Mouse (Mus musculus) intestine, embryonic 16.5 days (tissue): ENCODE results near the gene Mfsd6l. TPM values are rescaled to one million over a fixed set of nuclear protein-coding genes. Genes with fewer than 3 reads are reported as not detected.
A peak's percentile ranks its signal among the peaks of the same experiment; 100 is the strongest.

ENCODE experiments used
- ATAC-seq: fragments of 200-750 bp; cut with Nextera tagmentation; 2 replicates; pipeline ENCODE4 v1.8.0; 2017; ENCODE audit warnings: moderate TSS enrichment, moderate library complexity
- H3K27ac ChIP-seq: fragments of 300-500 bp; sonication (generic); 2 replicates; pipeline ENCODE4 v1.5.1; 2014; ENCODE audit warnings: mild to moderate bottlenecking, low read length
- H3K27me3 ChIP-seq: fragments of 300-500 bp; sonication (generic); replicated peaks from 2 replicates; pipeline ENCODE4 v1.6.1; 2014; ENCODE audit warnings: low read length, control low read depth, mixed read lengths; ENCODE audit not compliant: control insufficient read depth, insufficient read depth
- H3K36me3 ChIP-seq: fragments of 300-500 bp; sonication (generic); 2 replicates; pipeline ENCODE4 v1.6.1; 2014; ENCODE audit warnings: low read length, control low read depth; ENCODE audit not compliant: control insufficient read depth, insufficient read depth
- H3K4me1 ChIP-seq: fragments of 300-500 bp; sonication (generic); 2 replicates; pipeline ENCODE4 v1.6.1; 2014; ENCODE audit warnings: low read length, control low read depth, mixed read lengths; ENCODE audit not compliant: control insufficient read depth, insufficient read depth
- H3K4me2 ChIP-seq: fragments of 300-500 bp; sonication (generic); 2 replicates; pipeline ENCODE4 v1.6.1; 2014; ENCODE audit warnings: low read depth, low read length, control low read depth
- H3K4me3 ChIP-seq: fragments of 300-500 bp; sonication (generic); 2 replicates; pipeline ENCODE4 v1.5.1; 2014; ENCODE audit warnings: mild to moderate bottlenecking, low read length
- H3K9ac ChIP-seq: fragments of 300-500 bp; sonication (generic); 2 replicates; pipeline ENCODE4 v1.6.1; 2014; ENCODE audit warnings: low read depth, low read length
- H3K9me3 ChIP-seq: fragments of 300-500 bp; sonication (generic); 2 replicates; pipeline ENCODE4 v1.6.1; 2016; ENCODE audit warnings: low read length, control low read depth; ENCODE audit not compliant: control insufficient read depth
- WGBS: fragments of 180-500 bp; shearing (Covaris S2); extraction: QIAGEN DNeasy Blood & Tissue Kit; methylation state at CpG from one replicate; pipeline ENCODE4 v1.1.7; 2014; 5-methylcytosine and 5-hydroxymethylcytosine counted together
- polyA plus RNA-seq: library from polyadenylated mRNA; unstranded; fragments of >200 nt; fragmentation: Nextera tagmentation; extraction: Ambion mirVana; gene quantifications from 2 replicates; pipeline ENCODE4 v1.2.1, GENCODE M21; 2015

Mfsd6l gene
- polyA plus RNA-seq, 1 experiment from 2014 or later, result 4.5 TPM

GRCm38 (mm10) chr11:68566447-68567059 lies 10.6 kb downstream of the Mfsd6l start:
- 0 out of 2 replicates have a peak overlapping the region, but pooled peaks have one; percentile 20 for H3K9ac ChIP-seq
- WGBS, result 17% methylated on average over 17 of the region's 17 CpGs

GRCm38 (mm10) chr11:68570861-68571260 lies 14.9 kb downstream of the Mfsd6l start:
- no peak overlapping the region for H3K9ac ChIP-seq
- H3K4me1 ChIP-seq, result peaks cover 6% of the 10 kb centered on the region
- H3K4me3 ChIP-seq, result no peak overlapping the region
- no peak for ATAC-seq
- no peaks in the 10 kb centered on the region for H3K36me3 ChIP-seq
- H3K4me2 ChIP-seq, result no peak overlapping the region
- no peak overlapping the region for H3K27ac ChIP-seq
- H3K27me3 ChIP-seq, result no peaks in the 10 kb centered on the region
- 76% methylated on average over 5 of the region's 5 CpGs for WGBS
- H3K9me3 ChIP-seq, result no peaks in the 10 kb centered on the region

More at GRCm38 (mm10) chr11:68566447-68567059, 10.6 kb downstream of the Mfsd6l start:
- Histone ChIP-seq H3K27ac (no peak overlapping the region), H3K27me3 (no peaks in the 10 kb centered on the region), H3K4me2 (peak overlapping the region; percentile 75), H3K4me1 (peaks cover 8% of the 10 kb centered on the region), H3K36me3 (no peaks in the 10 kb centered on the region), H3K4me3 (peak overlapping the region; percentile 35), H3K9me3 (no peaks in the 10 kb centered on the region)
- ATAC-seq, result 0 out of 2 replicates have a peak, but pooled peaks have one; percentile 50

- Histone ChIP-seq H3K4me2 (no peak overlapping the region), H3K36me3 (no peaks in the 10 kb centered on the region), H3K27ac (no peak overlapping the region), H3K27me3 (no peaks in the 10 kb centered on the region), H3K4me3 (no peak overlapping the region), H3K4me1 (no peaks in the 10 kb centered on the region), H3K9me3 (no peaks in the 10 kb centered on the region), H3K9ac (no peak overlapping the region)
- WGBS, result 79% methylated on average over 1 of the region's 1 CpGs
- no peak for ATAC-seq
Observed at GRCm38 (mm10) chr11:68577076-68577475, 21.1 kb downstream of the Mfsd6l start.

GRCm38 (mm10) chr11:68579462-68579881 lies 23.5 kb downstream of the Mfsd6l start:
- no peak overlapping the region for H3K4me2 ChIP-seq
- H3K9me3 ChIP-seq, result no peaks in the 10 kb centered on the region
- H3K4me3 ChIP-seq, result no peak overlapping the region
- 0 out of 2 replicates have a peak, but pooled peaks cover 5% of the 10 kb centered on the region for H3K4me1 ChIP-seq
- H3K36me3 ChIP-seq, result no peaks in the 10 kb centered on the region
- no peak for ATAC-seq
- H3K27me3 ChIP-seq, result no peaks in the 10 kb centered on the region
- no peak overlapping the region for H3K27ac ChIP-seq
- H3K9ac ChIP-seq, result no peak overlapping the region
- 32% methylated on average over 9 of the region's 9 CpGs for whole genome bisulfite sequencing

- H3K36me3 ChIP-seq, result no peaks in the 10 kb centered on the region
- no peak for ATAC-seq
- WGBS, result 65% methylated on average over 6 of the region's 6 CpGs
Observed at GRCm38 (mm10) chr11:68580566-68580965, 24.6 kb downstream of the Mfsd6l start.

GRCm38 (mm10) chr11:68583225-68583624 lies 27.2 kb downstream of the Mfsd6l start:
- Histone ChIP-seq H3K4me3 (no peak overlapping the region), H3K9ac (no peak overlapping the region), H3K36me3 (no peaks in the 10 kb centered on the region), H3K4me2 (no peak overlapping the region), H3K27me3 (no peaks in the 10 kb centered on the region), H3K4me1 (0 out of 2 replicates have a peak, but pooled peaks cover 5% of the 10 kb centered on the region), H3K9me3 (no peaks in the 10 kb centered on the region), H3K27ac (no peak overlapping the region)
- ATAC-seq, result no peak
- 81% methylated on average over 13 of the region's 13 CpGs for WGBS

More at GRCm38 (mm10) chr11:68580566-68580965, 24.6 kb downstream of the Mfsd6l start:
- no peak overlapping the region for H3K4me3 ChIP-seq
- H3K4me2 ChIP-seq, result no peak overlapping the region
- H3K9me3 ChIP-seq, result no peaks in the 10 kb centered on the region
- H3K27me3 ChIP-seq, result no peaks in the 10 kb centered on the region
- no peak overlapping the region for H3K9ac ChIP-seq
- H3K4me1 ChIP-seq, result 0 out of 2 replicates have a peak, but pooled peaks cover 5% of the 10 kb centered on the region
- no peak overlapping the region for H3K27ac ChIP-seq

- Histone ChIP-seq H3K27ac (no peak overlapping the region), H3K4me1 (0 out of 2 replicates have a peak, but pooled peaks cover 5% of the 10 kb centered on the region), H3K4me3 (no peak overlapping the region), H3K4me2 (no peak overlapping the region), H3K9me3 (no peaks in the 10 kb centered on the region), H3K36me3 (no peaks in the 10 kb centered on the region), H3K27me3 (no peaks in the 10 kb centered on the region), H3K9ac (no peak overlapping the region)
- ATAC-seq, result no peak
- WGBS, result 66% methylated on average over 8 of the region's 8 CpGs
Observed at GRCm38 (mm10) chr11:68583906-68584480, 28.0 kb downstream of the Mfsd6l start.

GRCm38 (mm10) chr11:68585890-68586289 lies 29.9 kb downstream of the Mfsd6l start:
- H3K4me3 ChIP-seq, result no peak overlapping the region
- H3K9ac ChIP-seq, result no peak overlapping the region
- H3K4me1 ChIP-seq, result peaks cover 5% of the 10 kb centered on the region
- 25% methylated on average over 3 of the region's 3 CpGs for WGBS
- no peaks in the 10 kb centered on the region for H3K36me3 ChIP-seq
- H3K4me2 ChIP-seq, result no peak overlapping the region
- no peaks in the 10 kb centered on the region for H3K9me3 ChIP-seq
- H3K27ac ChIP-seq, result no peak overlapping the region
- no peak for ATAC-seq
- H3K27me3 ChIP-seq, result no peaks in the 10 kb centered on the region

- Histone ChIP-seq H3K4me2 (no peak within 1 kb of the TSS), H3K36me3 (no peaks in the 10 kb centered on the region), H3K9ac (no peak within 1 kb of the TSS), H3K4me3 (no peak within 1 kb of the TSS), H3K4me1 (peaks cover 8% of the 10 kb centered on the region), H3K27ac (no peak within 1 kb of the TSS), H3K9me3 (no peaks in the 10 kb centered on the region), H3K27me3 (no peaks in the 10 kb centered on the region)
- no peak for ATAC-seq
- 74% methylated on average over 5 of the region's 5 CpGs for WGBS
Observed at GRCm38 (mm10) chr11:68586721-68587120, 30.7 kb downstream of the Mfsd6l start, which contains the start of gene Ccdc42. TSS of gene Ccdc42 (plus strand) at chr11:68587021.
